Mouse (Mus musculus) midbrain, postnatal 0 days (tissue): ENCODE measurements at regions not wholly inside any gene's neighbourhood (a gene's known extent, or its start where the extent isn't known, plus 50 kb on each side); places are given as distances from the start of the nearest gene placed in this dataset.
A peak's percentile ranks its signal among the peaks of the same experiment; 100 is the strongest.

Experiments used
- ATAC-seq: fragments of 200-750 bp; cut with Nextera tagmentation; 2 replicates; pipeline ENCODE4 v1.8.0; 2017; ENCODE audit warnings: moderate number of reproducible peaks, mild to moderate bottlenecking, moderate TSS enrichment, moderate library complexity; ENCODE audit not compliant: low FRiP score
- DNase-seq: peaks from one replicate; pipeline ENCODE4 v3.0.0-alpha.2; 2015; ENCODE audit warnings: low spot score
- H3K27ac ChIP-seq: fragments of 300-500 bp; sonication (generic); 2 replicates; pipeline ENCODE4 v1.5.1; 2014; ENCODE audit warnings: low read depth, mild to moderate bottlenecking, low read length, mixed read lengths
- H3K27me3 ChIP-seq: fragments of 300-500 bp; sonication (generic); 2 replicates; pipeline ENCODE4 v1.6.1; 2014; ENCODE audit warnings: low read length, control low read depth, mixed read lengths; ENCODE audit not compliant: insufficient read depth
- H3K36me3 ChIP-seq: fragments of 300-500 bp; sonication (generic); 2 replicates; pipeline ENCODE4 v1.6.1; 2014; ENCODE audit warnings: low read length, control low read depth, mixed read lengths; ENCODE audit not compliant: insufficient read depth
- H3K4me1 ChIP-seq: fragments of 300-500 bp; sonication (generic); 2 replicates; pipeline ENCODE4 v1.6.1; 2014; ENCODE audit warnings: mild to moderate bottlenecking, control low read depth, antibody characterized with exemption, low read length, mixed read lengths; ENCODE audit not compliant: insufficient read depth
- H3K4me2 ChIP-seq: fragments of 300-500 bp; sonication (generic); 2 replicates; pipeline ENCODE4 v1.6.1; 2014; ENCODE audit warnings: low read depth, mild to moderate bottlenecking, low read length, mixed read lengths; ENCODE audit not compliant: poor library complexity, severe bottlenecking
- H3K4me3 ChIP-seq: fragments of 300-500 bp; sonication (generic); 2 replicates; pipeline ENCODE4 v1.5.1; 2014; ENCODE audit warnings: low read depth, mild to moderate bottlenecking, low read length, moderate library complexity
- H3K9ac ChIP-seq: fragments of 300-500 bp; sonication (generic); replicated peaks from 2 replicates; pipeline ENCODE4 v1.6.1; 2014; ENCODE audit warnings: mild to moderate bottlenecking, low read length, moderate library complexity, mixed read lengths; ENCODE audit not compliant: poor library complexity, severe bottlenecking
- H3K9me3 ChIP-seq: fragments of 300-500 bp; sonication (generic); 2 replicates; pipeline ENCODE4 v1.6.1; 2016; ENCODE audit warnings: low read length, control low read depth
- CTCF ChIP-seq: IDR thresholded peaks from 2 replicates; pipeline ENCODE4 v1.5.1; 2016; ENCODE audit warnings: antibody characterized with exemption, mild to moderate bottlenecking
- WGBS: fragments of 180-500 bp; shearing (Covaris S2); extraction: QIAGEN DNeasy Blood & Tissue Kit; methylation state at CpG from one replicate; pipeline ENCODE4 v1.1.7; 2014; 5-methylcytosine and 5-hydroxymethylcytosine counted together

DNA sequence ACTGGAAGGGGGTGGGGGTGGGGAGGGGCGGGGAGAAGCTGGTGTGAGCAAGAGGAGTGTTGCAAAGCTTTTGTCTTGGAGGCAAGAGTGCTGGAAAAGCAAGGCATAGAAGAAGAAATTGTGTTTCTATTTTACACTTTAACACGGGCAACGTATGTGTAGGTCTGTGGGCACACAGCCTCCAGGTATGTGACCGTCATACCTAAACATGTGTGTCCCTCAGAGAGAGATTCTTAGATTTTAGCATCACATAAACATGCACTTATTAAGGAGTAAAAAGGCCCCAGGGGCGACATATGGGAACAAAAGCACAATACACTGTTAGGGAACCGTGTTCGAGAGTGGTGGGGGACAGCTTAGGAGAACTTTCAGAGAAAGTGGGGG, 348.6 kb upstream of the Tnp1 start:
- H3K27me3 ChIP-seq: no peaks in the 10 kb centered on the region
- no peaks in the 10 kb centered on the region for H3K9me3 ChIP-seq
- H3K4me3 ChIP-seq: no peak overlapping the region
- H3K4me1 ChIP-seq: 0 out of 2 replicates have a peak, but pooled peaks cover 5% of the 10 kb centered on the region
- no peaks in the 10 kb centered on the region for H3K36me3 ChIP-seq
- no peak overlapping the region for H3K27ac ChIP-seq
- H3K4me2 ChIP-seq: no peak overlapping the region
- H3K9ac ChIP-seq: no peak overlapping the region
- WGBS: 56% methylated on average over 7 of the region's 7 CpGs
- no peak for DNase-seq
- no peak for ATAC-seq
- TF ChIP-seq CTCF: no peak

DNA sequence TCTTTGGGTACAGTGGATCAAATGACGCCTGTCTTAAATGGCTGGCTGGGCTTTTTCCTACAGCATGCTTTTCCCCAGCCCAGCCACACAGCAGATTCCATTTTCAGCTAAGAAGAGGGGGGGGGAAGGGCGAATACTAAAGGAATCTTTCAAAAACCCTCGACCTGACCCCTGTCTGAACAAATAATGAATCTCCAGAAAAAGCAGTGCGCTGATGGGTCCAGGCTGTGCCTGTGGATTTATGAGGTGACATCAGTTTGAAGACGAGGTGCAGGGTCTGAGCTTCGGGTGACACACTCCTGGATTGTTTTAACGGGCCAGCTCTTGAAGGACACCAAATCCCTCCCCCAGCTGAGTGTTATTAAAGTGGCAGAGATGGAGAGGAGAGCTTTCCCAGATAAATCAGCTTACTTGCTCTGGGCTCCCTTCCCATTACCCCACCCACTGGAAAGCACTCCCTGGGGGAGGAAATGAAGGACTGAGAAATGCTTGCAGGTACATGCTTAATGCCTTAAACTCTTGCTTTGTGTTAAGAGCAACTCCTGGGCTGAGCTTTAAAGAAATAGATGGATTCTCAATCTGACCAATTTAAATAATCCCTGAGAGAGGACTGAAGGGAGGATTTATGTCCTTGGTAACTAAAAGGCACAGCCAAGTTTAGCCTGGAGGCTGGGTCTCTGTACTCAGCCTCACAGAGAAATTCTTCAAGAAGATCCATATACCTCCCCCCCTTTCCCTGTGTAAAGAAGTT, 348.0 kb upstream of the Tnp1 start:
- WGBS: 10% methylated on average over 7 of the region's 7 CpGs
- H3K27ac ChIP-seq: peak overlapping the region; percentile 60
- H3K4me1 ChIP-seq: 0 out of 2 replicates have a peak, but pooled peaks cover 5% of the 10 kb centered on the region
- H3K9me3 ChIP-seq: no peaks in the 10 kb centered on the region
- TF ChIP-seq CTCF: no peak
- H3K27me3 ChIP-seq: no peaks in the 10 kb centered on the region
- DNase-seq (peak; percentile 54), ATAC-seq (peak; percentile 75)
- no peak overlapping the region for H3K4me3 ChIP-seq
- no peak overlapping the region for H3K9ac ChIP-seq
- no peaks in the 10 kb centered on the region for H3K36me3 ChIP-seq
- no peak overlapping the region for H3K4me2 ChIP-seq

DNA sequence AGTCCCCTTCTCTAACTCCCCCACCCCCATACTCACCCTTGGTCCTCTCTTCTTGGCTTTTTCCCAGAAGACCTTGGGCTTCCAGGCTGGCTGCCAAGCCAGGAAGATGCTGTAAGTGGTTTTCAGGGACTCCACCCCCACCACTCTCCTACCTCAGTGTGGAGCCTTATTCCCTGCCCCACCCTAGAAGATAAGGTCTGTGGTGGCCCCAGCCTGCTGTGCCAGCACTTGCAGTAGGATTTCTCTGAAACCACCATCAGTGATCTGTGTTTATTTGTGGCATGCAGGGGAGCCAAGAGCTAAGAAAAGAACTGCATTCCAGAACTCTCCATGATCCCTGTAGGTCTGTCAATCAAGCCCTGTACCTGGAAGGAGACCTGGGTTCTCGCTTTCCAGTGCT, 346.4 kb upstream of the Tnp1 start:
- ATAC-seq: no peak
- TF ChIP-seq CTCF: no peak
- no peak overlapping the region for H3K4me2 ChIP-seq
- DNase-seq: peak; percentile 14
- H3K27ac ChIP-seq: no peak overlapping the region
- H3K27me3 ChIP-seq: no peaks in the 10 kb centered on the region
- WGBS: 68% methylated on average over 1 of the region's 1 CpGs
- H3K36me3 ChIP-seq: no peaks in the 10 kb centered on the region
- H3K9ac ChIP-seq: no peak overlapping the region
- H3K4me1 ChIP-seq: 0 out of 2 replicates have a peak, but pooled peaks cover 5% of the 10 kb centered on the region
- H3K9me3 ChIP-seq: no peaks in the 10 kb centered on the region
- no peak overlapping the region for H3K4me3 ChIP-seq

DNA sequence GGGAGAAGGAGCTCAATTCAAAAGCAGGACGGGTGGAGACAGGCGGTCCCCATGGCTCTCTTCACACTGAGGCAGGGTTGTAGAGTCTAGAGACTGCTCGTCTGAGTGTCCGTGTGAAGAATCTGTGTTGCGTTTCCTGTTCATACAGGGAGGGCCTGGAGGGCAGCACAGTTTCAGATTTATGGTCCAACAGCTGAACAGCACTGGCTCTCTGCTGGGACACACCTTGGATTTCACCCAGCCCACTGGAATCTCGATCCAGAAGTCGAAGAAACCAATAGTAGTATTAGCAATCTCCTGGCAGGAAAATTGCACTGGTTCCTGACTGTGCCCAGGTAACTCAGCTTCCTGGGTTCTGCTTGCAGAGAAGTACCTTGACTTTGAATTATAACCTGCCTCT, 345.6 kb upstream of the Tnp1 start:
- H3K27ac ChIP-seq: no peak overlapping the region
- DNase-seq (no peak), ATAC-seq (no peak)
- 0 out of 2 replicates have a peak, but pooled peaks cover 5% of the 10 kb centered on the region for H3K4me1 ChIP-seq
- TF ChIP-seq CTCF: no peak
- H3K36me3 ChIP-seq: no peaks in the 10 kb centered on the region
- H3K4me2 ChIP-seq: no peak overlapping the region
- WGBS: 92% methylated on average over 7 of the region's 7 CpGs
- H3K27me3 ChIP-seq: no peaks in the 10 kb centered on the region
- no peak overlapping the region for H3K4me3 ChIP-seq
- no peak overlapping the region for H3K9ac ChIP-seq
- H3K9me3 ChIP-seq: no peaks in the 10 kb centered on the region

DNA sequence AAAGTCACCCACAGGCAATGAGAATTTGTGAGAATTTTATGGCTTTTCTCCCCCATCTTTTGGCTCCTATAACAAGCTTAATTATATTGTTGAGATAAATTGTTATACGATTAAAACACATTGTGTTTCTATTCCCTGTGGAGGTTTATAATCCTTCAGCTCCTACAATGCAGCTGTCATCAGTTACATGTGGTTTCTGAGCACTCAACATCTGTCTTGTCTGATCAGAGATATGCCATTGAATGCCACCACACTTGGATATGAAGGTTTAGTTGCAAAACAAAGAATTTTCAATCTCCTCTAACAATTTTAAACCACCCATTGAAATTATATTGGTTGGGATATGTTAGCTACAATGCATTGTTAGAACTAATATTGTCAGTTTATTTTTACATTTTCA, 338.7 kb upstream of the Tnp1 start:
- no peak for ATAC-seq
- no peaks in the 10 kb centered on the region for H3K9me3 ChIP-seq
- H3K27ac ChIP-seq: no peak overlapping the region
- H3K36me3 ChIP-seq: no peaks in the 10 kb centered on the region
- H3K4me2 ChIP-seq: no peak overlapping the region
- DNase-seq: no peak
- H3K4me3 ChIP-seq: no peak overlapping the region
- no peak overlapping the region for H3K9ac ChIP-seq
- TF ChIP-seq CTCF: no peak
- H3K4me1 ChIP-seq: no peaks in the 10 kb centered on the region
- no peaks in the 10 kb centered on the region for H3K27me3 ChIP-seq
- 79% methylated on average over 1 of the region's 1 CpGs for WGBS

DNA sequence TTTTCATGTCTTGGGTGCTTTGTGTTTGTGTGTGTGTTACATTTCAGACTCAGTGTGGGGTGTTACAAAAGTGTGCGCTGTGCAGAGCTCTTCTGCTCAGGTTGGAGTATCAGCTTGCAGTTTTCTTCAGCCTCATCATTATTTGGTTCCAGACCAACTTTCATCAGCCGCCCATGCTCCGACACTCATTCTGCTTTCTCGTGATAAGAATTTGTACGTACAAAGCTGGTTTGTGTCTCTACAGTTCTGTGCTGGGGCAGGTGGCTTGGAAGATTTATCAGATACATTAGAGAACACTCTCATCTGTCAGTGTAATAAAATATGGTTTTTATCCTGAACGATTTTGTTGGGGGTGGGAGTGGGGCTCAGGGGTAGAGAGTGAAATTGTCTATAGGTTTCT, 332.8 kb upstream of the Tnp1 start:
- no peak overlapping the region for H3K27ac ChIP-seq
- H3K4me2 ChIP-seq: no peak overlapping the region
- no peaks in the 10 kb centered on the region for H3K9me3 ChIP-seq
- H3K4me1 ChIP-seq: no peaks in the 10 kb centered on the region
- no peaks in the 10 kb centered on the region for H3K27me3 ChIP-seq
- WGBS: 78% methylated on average over 6 of the region's 6 CpGs
- ATAC-seq (no peak), DNase-seq (no peak)
- H3K9ac ChIP-seq: no peak overlapping the region
- no peak for TF ChIP-seq CTCF
- no peaks in the 10 kb centered on the region for H3K36me3 ChIP-seq
- H3K4me3 ChIP-seq: no peak overlapping the region
